Mouse (Mus musculus): ENCODE results near the gene Myl6b. TPM values are rescaled to one million over a fixed set of nuclear protein-coding genes. Genes with fewer than 3 reads are reported as not detected.

Myl6b gene
- total and polyA plus RNA-seq, 3 experiments = 0.39 to 3.9 (median 2.5) TPM

DNA sequence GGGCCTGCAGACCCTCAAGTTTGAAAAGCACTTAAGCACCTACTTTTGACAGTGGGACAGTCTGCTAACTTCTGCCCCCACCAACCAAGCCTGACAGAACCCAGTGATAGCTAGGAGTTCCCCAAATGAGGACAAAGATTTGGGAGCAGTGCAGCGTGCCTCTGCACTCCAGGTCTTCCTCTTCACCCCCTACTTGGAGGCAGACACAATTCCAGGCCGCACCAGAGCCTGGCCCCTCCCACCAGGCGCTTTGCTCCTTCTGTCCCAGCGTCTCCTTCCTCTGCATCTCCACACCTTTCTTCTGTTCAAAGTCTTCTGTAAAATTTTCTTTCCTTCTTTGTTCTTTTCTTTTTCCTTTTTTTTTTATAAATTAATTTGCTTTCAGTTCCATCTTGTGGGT is 8.7 kb downstream of the Myl6b start:
- Histone ChIP-seq H3K4me2 (ENCODE audit: insufficient read depth, low read depth, poor library complexity, severe bottlenecking) (no peak overlapping the region), H3K4me3 (replicated peaks in 1 of 3; ENCODE audit: low read depth in 2 of 3, low read length in 2 of 3, poor library complexity in 1 of 3) (no peak overlapping the region), H3K4me1 (ENCODE audit: control insufficient read depth in 1 of 2, insufficient read depth in 2 of 2) (peaks cover 10 to 15% of the 10 kb centered on the region in 2 experiments; a peak in 3 of 4 replicates), H3K9me3 (replicated peaks; ENCODE audit: low read length) (no peaks in the 10 kb centered on the region), H3K9ac (ENCODE audit: insufficient read depth, low read depth) (no peak overlapping the region), H3K79me2 (replicated peaks; ENCODE audit: control insufficient read depth, extremely low read depth, insufficient read depth, poor library complexity, severe bottlenecking) (peaks cover 20% of the 10 kb centered on the region), H3K27me3 (replicated peaks) (no peaks in the 10 kb centered on the region), H3K27ac (ENCODE audit: insufficient read depth, low read depth) (no peak overlapping the region), H3K36me3 (replicated peaks in 1 of 2; ENCODE audit: control insufficient read depth in 1 of 2, insufficient read depth in 1 of 2, low read length in 1 of 2) (peaks cover 61 to 66% of the 10 kb centered on the region in 2 experiments)
- TF ChIP-seq POLR2A (IDR thresholded peaks at IDR 0.05; ENCODE audit: low read depth, low read length) = no peak
- no peak for TF ChIP-seq ZKSCAN1 (IDR thresholded peaks at IDR 0.05; ENCODE audit: borderline replicate concordance, low read depth, low read length)
- no peak for TF ChIP-seq HCFC1 (IDR thresholded peaks at IDR 0.05; ENCODE audit: low read depth, low read length)
- TF ChIP-seq USF2 (conservative IDR thresholded peaks at IDR 0.05; ENCODE audit: low read depth, low read length) = no peak
- dilution Hi-C loops (cut with MboI; ENCODE audit: extremely low pct_ligation_motif_present, extremely low pct_unique_long_range_greater_than_20kb, low sequenced_read_pairs) = no loop called here
- DNase-seq (ENCODE audit: extremely low read depth) = no peak
- in situ Hi-C loops (cut with MboI; ENCODE audit: low pct_ligation_motif_present, low pct_unique_long_range_greater_than_20kb, low sequenced_read_pairs) = no loop called here

DNA sequence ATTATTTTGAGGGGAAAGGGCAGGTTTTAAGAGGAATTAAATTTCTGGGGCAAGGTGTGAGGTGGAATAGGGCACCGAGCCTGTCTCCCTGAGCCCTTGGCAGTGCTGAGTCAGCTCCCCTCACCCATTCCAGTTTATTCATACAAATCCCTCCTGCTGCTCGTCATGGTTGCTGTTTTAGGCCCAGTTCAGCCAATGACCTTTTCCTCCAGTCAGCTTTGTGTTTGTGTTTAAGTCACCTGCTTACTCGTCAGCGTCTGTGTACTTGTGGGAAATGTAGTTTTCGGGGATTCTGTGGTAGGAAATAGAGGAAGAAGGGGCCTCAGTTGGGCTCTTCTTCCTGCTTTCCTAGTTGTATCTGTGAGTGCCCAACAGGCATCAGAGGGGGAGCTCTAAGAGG is 9.1 kb downstream of the Myl6b start:
- no peak for DNase-seq (ENCODE audit: extremely low read depth)
- no peak overlapping the region for H3K4me2 ChIP-seq (ENCODE audit: insufficient read depth, low read depth, poor library complexity, severe bottlenecking)
- H3K9me3 ChIP-seq (replicated peaks; ENCODE audit: low read length) = no peaks in the 10 kb centered on the region
- H3K27ac ChIP-seq (ENCODE audit: insufficient read depth, low read depth) = no peak overlapping the region
- dilution Hi-C loops (cut with MboI; ENCODE audit: extremely low pct_ligation_motif_present, extremely low pct_unique_long_range_greater_than_20kb, low sequenced_read_pairs) (no loop called here), in situ Hi-C loops (cut with MboI; ENCODE audit: low pct_ligation_motif_present, low pct_unique_long_range_greater_than_20kb, low sequenced_read_pairs) (no loop called here)
- H3K79me2 ChIP-seq (replicated peaks; ENCODE audit: control insufficient read depth, extremely low read depth, insufficient read depth, poor library complexity, severe bottlenecking) = peaks cover 17% of the 10 kb centered on the region
- no peak overlapping the region for H3K9ac ChIP-seq (ENCODE audit: insufficient read depth, low read depth)
- H3K4me1 ChIP-seq (ENCODE audit: control insufficient read depth in 1 of 2, insufficient read depth in 2 of 2) = peaks cover 9 to 13% of the 10 kb centered on the region in 2 experiments; a peak in 3 of 4 replicates
- H3K4me3 ChIP-seq (replicated peaks in 1 of 3; ENCODE audit: low read depth in 2 of 3, low read length in 2 of 3, poor library complexity in 1 of 3) = no peak overlapping the region
- H3K27me3 ChIP-seq (replicated peaks) = no peaks in the 10 kb centered on the region
- peaks cover 61 to 66% of the 10 kb centered on the region in 2 experiments for H3K36me3 ChIP-seq (replicated peaks in 1 of 2; ENCODE audit: control insufficient read depth in 1 of 2, insufficient read depth in 1 of 2, low read length in 1 of 2)
- TF ChIP-seq NELFE (IDR thresholded peaks at IDR 0.05; ENCODE audit: low read depth, low read length) (no peak), USF1 (IDR thresholded peaks at IDR 0.05; ENCODE audit: low read depth, low read length) (no peak), MAFK (IDR thresholded peaks at IDR 0.05; ENCODE audit: insufficient replicate concordance, low read length) (0 out of 2 replicates have a peak, but pooled peaks have one; percentile 11)

DNA sequence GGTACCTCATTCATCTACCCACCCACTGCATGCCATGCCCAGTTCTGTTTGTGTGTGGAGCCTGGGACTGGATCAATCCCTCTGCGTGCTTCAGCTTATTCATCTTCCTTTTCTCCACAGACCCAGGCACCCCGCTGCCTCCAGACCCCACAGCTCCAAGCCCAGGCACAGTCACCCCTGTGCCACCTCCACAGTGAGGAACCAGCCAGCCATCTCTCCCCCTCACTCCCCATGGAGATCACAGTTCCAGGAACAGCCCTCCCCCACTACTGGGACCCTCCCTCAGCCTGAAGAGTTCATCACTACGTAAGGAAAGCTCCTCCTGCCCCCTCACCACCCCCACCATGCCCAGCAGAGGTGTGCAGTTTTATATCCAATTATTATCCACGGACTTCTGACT is 9.7 kb downstream of the Myl6b start:
- DNase-seq (ENCODE audit: extremely low read depth) = no peak
- Histone ChIP-seq H3K4me2 (ENCODE audit: insufficient read depth, low read depth, poor library complexity, severe bottlenecking) (no peak overlapping the region), H3K9me3 (replicated peaks; ENCODE audit: low read length) (no peaks in the 10 kb centered on the region), H3K4me1 (ENCODE audit: control insufficient read depth in 1 of 2, insufficient read depth in 2 of 2) (peaks cover 9 to 13% of the 10 kb centered on the region in 2 experiments; a peak in 3 of 4 replicates), H3K36me3 (replicated peaks in 1 of 2; ENCODE audit: control insufficient read depth in 1 of 2, insufficient read depth in 1 of 2, low read length in 1 of 2) (peaks cover 67 to 72% of the 10 kb centered on the region in 2 experiments), H3K4me3 (replicated peaks in 1 of 3; ENCODE audit: low read depth in 2 of 3, low read length in 2 of 3, poor library complexity in 1 of 3) (no peak overlapping the region), H3K27ac (ENCODE audit: insufficient read depth, low read depth) (no peak overlapping the region), H3K79me2 (replicated peaks; ENCODE audit: control insufficient read depth, extremely low read depth, insufficient read depth, poor library complexity, severe bottlenecking) (peaks cover 17% of the 10 kb centered on the region), H3K9ac (ENCODE audit: insufficient read depth, low read depth) (no peak overlapping the region), H3K27me3 (replicated peaks) (no peaks in the 10 kb centered on the region)
- TF ChIP-seq CHD2 (IDR thresholded peaks at IDR 0.05; ENCODE audit: low read length) (no peak), MAZ (IDR thresholded peaks at IDR 0.05; ENCODE audit: low read depth, low read length) (no peak), PAX5 (IDR thresholded peaks at IDR 0.05; ENCODE audit: low read length) (no peak), ELF1 (IDR thresholded peaks at IDR 0.05; ENCODE audit: low read depth, low read length) (no peak)
- dilution Hi-C loops (cut with MboI; ENCODE audit: extremely low pct_ligation_motif_present, extremely low pct_unique_long_range_greater_than_20kb, low sequenced_read_pairs) = no loop called here
- in situ Hi-C loops (cut with MboI; ENCODE audit: low pct_ligation_motif_present, low pct_unique_long_range_greater_than_20kb, low sequenced_read_pairs) = no loop called here

All from CH12.LX (cell line).